Mouse (Mus musculus): ENCODE measurements around the gene Unc5b. TPM values are rescaled to one million over a fixed set of nuclear protein-coding genes. Genes with fewer than 3 reads are reported as not detected.

Gene Unc5b
- polyA plus RNA-seq, 2 experiments, result 0.18 to 0.44 TPM

- TF ChIP-seq EP300 (IDR thresholded peaks at IDR 0.05; ENCODE audit: low read depth) (no peak), CTCF (IDR thresholded peaks at IDR 0.05; ENCODE audit: low read depth) (no peak)
- no peak overlapping the region for H3K27ac ChIP-seq
- H3K9me3 ChIP-seq (ENCODE audit: control insufficient read depth, low read length), result no peaks in the 10 kb centered on the region
- no peak for ATAC-seq (ENCODE audit: insufficient read depth)
- no peak overlapping the region for H3K4me3 ChIP-seq (ENCODE audit: insufficient read depth in 1 of 2, low read depth in 2 of 2, low read length in 2 of 2)
- peaks cover 0 to 3% of the 10 kb centered on the region in 2 experiments; a peak in 1 of 4 replicates for H3K4me1 ChIP-seq (replicated peaks; ENCODE audit: control insufficient read depth in 2 of 2, insufficient read depth in 2 of 2, low read length in 1 of 2)
- DNase-seq (ENCODE audit: low read depth in 3 of 3, low spot score in 3 of 3), result no peak
- no peaks in the 10 kb centered on the region for H3K36me3 ChIP-seq (replicated peaks; ENCODE audit: control insufficient read depth, insufficient read depth, low read depth)
- WGBS (ENCODE audit: insufficient replicate concordance), result 74% methylated on average over 11 of the region's 11 CpGs
- no peak overlapping the region for H3K4me2 ChIP-seq (ENCODE audit: low read depth)
- H3K9ac ChIP-seq (replicated peaks), result no peak overlapping the region
- H3K27me3 ChIP-seq (ENCODE audit: control insufficient read depth, insufficient read depth, low read length), result no peaks in the 10 kb centered on the region
These were observed 37.0 kb downstream of the Unc5b start for GRCm38 (mm10) chr10:60794374-60794773.

GRCm38 (mm10) chr10:60792841-60793240 is 38.5 kb downstream of the Unc5b start:
- DNase-seq (ENCODE audit: low read depth in 3 of 3, low spot score in 3 of 3), result no peak
- no peak overlapping the region for H3K4me3 ChIP-seq (ENCODE audit: insufficient read depth in 1 of 2, low read depth in 2 of 2, low read length in 2 of 2)
- TF ChIP-seq EP300 (IDR thresholded peaks at IDR 0.05; ENCODE audit: low read depth), result no peak
- no peak for ATAC-seq (ENCODE audit: insufficient read depth)
- H3K9me3 ChIP-seq (ENCODE audit: control insufficient read depth, low read length), result no peaks in the 10 kb centered on the region
- no peaks in the 10 kb centered on the region for H3K27me3 ChIP-seq (ENCODE audit: control insufficient read depth, insufficient read depth, low read length)
- H3K9ac ChIP-seq (replicated peaks), result no peak overlapping the region
- 13% methylated on average over 11 of the region's 11 CpGs for WGBS (ENCODE audit: insufficient replicate concordance)
- H3K4me1 ChIP-seq (replicated peaks; ENCODE audit: control insufficient read depth in 2 of 2, insufficient read depth in 2 of 2, low read length in 1 of 2), result peaks cover 0 to 3% of the 10 kb centered on the region in 2 experiments; a peak in 1 of 4 replicates
- H3K27ac ChIP-seq, result no peak overlapping the region
- H3K4me2 ChIP-seq (ENCODE audit: low read depth), result no peak overlapping the region
- H3K36me3 ChIP-seq (replicated peaks; ENCODE audit: control insufficient read depth, insufficient read depth, low read depth), result no peaks in the 10 kb centered on the region

- no peak overlapping the region for H3K27ac ChIP-seq
- H3K4me3 ChIP-seq (ENCODE audit: insufficient read depth in 1 of 2, low read depth in 2 of 2, low read length in 2 of 2), result no peak overlapping the region
- no peak overlapping the region for H3K4me2 ChIP-seq (ENCODE audit: low read depth)
- TF ChIP-seq EP300 (IDR thresholded peaks at IDR 0.05; ENCODE audit: low read depth) (no peak), CTCF (IDR thresholded peaks at IDR 0.05; ENCODE audit: low read depth) (no peak)
- no peaks in the 10 kb centered on the region for H3K27me3 ChIP-seq (ENCODE audit: control insufficient read depth, insufficient read depth, low read length)
- no peaks in the 10 kb centered on the region for H3K9me3 ChIP-seq (ENCODE audit: control insufficient read depth, low read length)
- H3K9ac ChIP-seq (replicated peaks), result no peak overlapping the region
- ATAC-seq (ENCODE audit: insufficient read depth) (no peak), DNase-seq (ENCODE audit: low read depth in 3 of 3, low spot score in 3 of 3) (no peak)
- peaks cover 0 to 3% of the 10 kb centered on the region in 2 experiments; a peak in 1 of 4 replicates for H3K4me1 ChIP-seq (replicated peaks; ENCODE audit: control insufficient read depth in 2 of 2, insufficient read depth in 2 of 2, low read length in 1 of 2)
- no peaks in the 10 kb centered on the region for H3K36me3 ChIP-seq (replicated peaks; ENCODE audit: control insufficient read depth, insufficient read depth, low read depth)
- 34% methylated on average over 10 of the region's 10 CpGs for WGBS (ENCODE audit: insufficient replicate concordance)
These were observed 39.0 kb downstream of the Unc5b start for GRCm38 (mm10) chr10:60792365-60792764.

GRCm38 (mm10) chr10:60790912-60791311 is 40.5 kb downstream of the Unc5b start:
- no peak overlapping the region for H3K4me3 ChIP-seq (ENCODE audit: insufficient read depth in 1 of 2, low read depth in 2 of 2, low read length in 2 of 2)
- no peak for DNase-seq (ENCODE audit: low read depth in 3 of 3, low spot score in 3 of 3)
- no peak overlapping the region for H3K4me2 ChIP-seq (ENCODE audit: low read depth)
- WGBS (ENCODE audit: insufficient replicate concordance), result 60% methylated on average over 6 of the region's 6 CpGs
- H3K9ac ChIP-seq (replicated peaks), result no peak overlapping the region
- no peak for ATAC-seq (ENCODE audit: insufficient read depth)
- H3K27me3 ChIP-seq (ENCODE audit: control insufficient read depth, insufficient read depth, low read length), result no peaks in the 10 kb centered on the region
- peaks cover 0 to 3% of the 10 kb centered on the region in 2 experiments; a peak in 1 of 4 replicates for H3K4me1 ChIP-seq (replicated peaks; ENCODE audit: control insufficient read depth in 2 of 2, insufficient read depth in 2 of 2, low read length in 1 of 2)
- H3K27ac ChIP-seq, result no peak overlapping the region
- H3K36me3 ChIP-seq (replicated peaks; ENCODE audit: control insufficient read depth, insufficient read depth, low read depth), result no peaks in the 10 kb centered on the region
- H3K9me3 ChIP-seq (ENCODE audit: control insufficient read depth, low read length), result no peaks in the 10 kb centered on the region
- TF ChIP-seq CTCF (IDR thresholded peaks at IDR 0.05; ENCODE audit: low read depth), result no peak
- TF ChIP-seq EP300 (IDR thresholded peaks at IDR 0.05; ENCODE audit: low read depth), result no peak

GRCm38 (mm10) chr10:60787303-60788074 is 43.9 kb downstream of the Unc5b start:
- no peaks in the 10 kb centered on the region for H3K4me1 ChIP-seq (replicated peaks; ENCODE audit: control insufficient read depth in 2 of 2, insufficient read depth in 2 of 2, low read length in 1 of 2)
- no peaks in the 10 kb centered on the region for H3K9me3 ChIP-seq (ENCODE audit: control insufficient read depth, low read length)
- no peak overlapping the region for H3K4me3 ChIP-seq (ENCODE audit: insufficient read depth in 1 of 2, low read depth in 2 of 2, low read length in 2 of 2)
- 67% methylated on average over 16 of the region's 16 CpGs for WGBS (ENCODE audit: insufficient replicate concordance)
- no peak overlapping the region for H3K9ac ChIP-seq (replicated peaks)
- H3K36me3 ChIP-seq (replicated peaks; ENCODE audit: control insufficient read depth, insufficient read depth, low read depth), result no peaks in the 10 kb centered on the region
- no peaks in the 10 kb centered on the region for H3K27me3 ChIP-seq (ENCODE audit: control insufficient read depth, insufficient read depth, low read length)
- ATAC-seq (ENCODE audit: insufficient read depth), result no peak
- DNase-seq (ENCODE audit: low read depth in 3 of 3, low spot score in 3 of 3), result no peak
- no peak overlapping the region for H3K4me2 ChIP-seq (ENCODE audit: low read depth)
- no peak for TF ChIP-seq EP300 (IDR thresholded peaks at IDR 0.05; ENCODE audit: low read depth)
- TF ChIP-seq CTCF (IDR thresholded peaks at IDR 0.05; ENCODE audit: low read depth), result no peak
- H3K27ac ChIP-seq, result no peak overlapping the region

Measured in liver, embryonic 14.5 days (tissue).